Mouse (Mus musculus) liver, embryonic 11.5 days (tissue): ENCODE results near the gene Acss3. TPM values are rescaled to one million over a fixed set of nuclear protein-coding genes. Genes with fewer than 3 reads are reported as not detected.

ENCODE experiments used
- ATAC-seq: fragments of 200-750 bp; cut with Nextera tagmentation; replicated peaks from 2 replicates; pipeline ENCODE4 v1.8.0; 2017; ENCODE audit warnings: moderate number of reproducible peaks, mild to moderate bottlenecking, moderate TSS enrichment, moderate library complexity; ENCODE audit not compliant: low FRiP score
- DNase-seq: peaks from one replicate; pipeline ENCODE4 v3.0.0-alpha.2; 2017; ENCODE audit warnings: low spot score
- H3K27ac ChIP-seq: fragments of 300-500 bp; sonication (generic); 2 replicates; pipeline ENCODE4 v1.5.1; 2014; ENCODE audit warnings: mild to moderate bottlenecking, low read depth, low read length, control low read depth
- H3K27me3 ChIP-seq: fragments of 300-500 bp; sonication (generic); replicated peaks from 2 replicates; pipeline ENCODE4 v1.6.1; 2014; ENCODE audit warnings: low read length, mixed read lengths; ENCODE audit not compliant: control insufficient read depth, insufficient read depth
- H3K36me3 ChIP-seq: fragments of 300-500 bp; sonication (generic); 2 replicates; pipeline ENCODE4 v1.6.1; 2014; ENCODE audit warnings: mild to moderate bottlenecking, low read length, moderate library complexity, mixed read lengths; ENCODE audit not compliant: control insufficient read depth, insufficient read depth
- H3K4me1 ChIP-seq: fragments of 300-500 bp; sonication (generic); replicated peaks from 2 replicates; pipeline ENCODE4 v1.6.1; 2014; ENCODE audit warnings: low read length, mixed read lengths; ENCODE audit not compliant: control insufficient read depth, insufficient read depth
- H3K4me2 ChIP-seq: fragments of 300-500 bp; sonication (generic); 2 replicates; pipeline ENCODE4 v1.6.1; 2014; ENCODE audit warnings: mild to moderate bottlenecking, control low read depth, moderate library complexity
- H3K4me3 ChIP-seq: fragments of 300-500 bp; sonication (generic); 2 replicates; pipeline ENCODE4 v1.5.1; 2014; ENCODE audit warnings: low read depth, low read length, control low read depth
- H3K9ac ChIP-seq: fragments of 300-500 bp; sonication (generic); 2 replicates; pipeline ENCODE4 v1.6.1; 2014; ENCODE audit warnings: low read depth, low read length, control low read depth
- H3K9me3 ChIP-seq: fragments of 300-500 bp; sonication (generic); 2 replicates; pipeline ENCODE4 v1.6.1; 2016; ENCODE audit warnings: low read length, inconsistent platforms, mixed read lengths; ENCODE audit not compliant: control insufficient read depth
- WGBS: fragments of 180-500 bp; shearing (Covaris S2); extraction: QIAGEN DNeasy Blood & Tissue Kit; methylation state at CpG from one replicate; pipeline ENCODE4 v1.1.7; 2014; 5-methylcytosine and 5-hydroxymethylcytosine counted together
- polyA plus RNA-seq: library from polyadenylated mRNA; unstranded; fragments of >200 nt; fragmentation: Nextera tagmentation; extraction: Ambion mirVana; gene quantifications from 2 replicates; pipeline ENCODE4 v1.2.1, GENCODE M21; 2014

Acss3 gene
- polyA plus RNA-seq, 1 experiment from 2014 or later: 0.92 TPM

DNA sequence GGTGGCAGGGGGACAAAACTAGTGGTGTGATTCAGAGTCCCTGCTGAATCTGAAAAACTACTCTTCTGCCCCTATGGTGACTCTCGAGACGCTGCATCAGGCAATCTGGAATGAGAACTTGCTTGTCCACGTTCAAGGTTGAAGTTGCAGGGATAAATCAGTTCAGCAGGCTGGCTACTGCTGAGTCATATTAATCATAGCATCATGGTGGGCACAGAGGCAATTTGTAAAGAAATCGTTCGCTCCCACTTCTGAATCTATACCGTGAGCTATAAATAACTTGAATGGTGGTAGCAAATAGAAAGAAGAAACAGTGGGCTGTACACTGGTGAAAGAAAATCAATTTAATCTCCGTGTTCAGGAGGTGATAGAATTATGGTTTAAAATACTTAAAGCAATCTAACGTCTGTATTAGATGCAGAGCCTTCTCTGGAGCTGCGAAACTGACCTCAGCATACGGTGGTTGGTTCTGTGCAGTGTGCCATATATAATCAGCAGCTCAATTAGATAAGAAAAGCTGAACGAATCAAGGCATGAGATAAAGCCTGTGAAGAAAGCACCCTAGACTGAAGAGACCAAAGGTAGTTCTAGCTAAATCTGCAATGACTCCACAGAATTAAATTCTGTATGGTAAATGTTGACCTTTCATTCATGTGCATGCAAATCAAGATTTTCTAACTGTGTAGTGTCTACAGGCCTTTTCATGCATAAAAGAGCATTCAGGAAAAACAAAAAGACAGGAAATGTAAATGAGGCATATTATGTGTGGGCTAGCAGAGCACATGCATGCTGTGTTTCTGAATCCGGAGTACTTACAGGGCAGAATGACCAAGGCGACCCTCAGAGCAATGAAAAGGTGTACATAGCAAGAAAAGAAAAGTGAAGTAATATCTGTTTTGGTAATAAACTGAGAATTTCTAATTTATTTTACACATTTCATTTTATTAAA lies 148.0 kb downstream of the Acss3 start:
- no peaks in the 10 kb centered on the region for H3K9me3 ChIP-seq
- H3K4me2 ChIP-seq: no peak overlapping the region
- no peak for DNase-seq
- no peaks in the 10 kb centered on the region for H3K36me3 ChIP-seq
- no peak overlapping the region for H3K4me3 ChIP-seq
- H3K9ac ChIP-seq: no peak overlapping the region
- no peak for ATAC-seq
- H3K27ac ChIP-seq: no peak overlapping the region
- H3K4me1 ChIP-seq: no peaks in the 10 kb centered on the region
- H3K27me3 ChIP-seq: no peaks in the 10 kb centered on the region
- WGBS: 78% methylated on average over 13 of the region's 13 CpGs

DNA sequence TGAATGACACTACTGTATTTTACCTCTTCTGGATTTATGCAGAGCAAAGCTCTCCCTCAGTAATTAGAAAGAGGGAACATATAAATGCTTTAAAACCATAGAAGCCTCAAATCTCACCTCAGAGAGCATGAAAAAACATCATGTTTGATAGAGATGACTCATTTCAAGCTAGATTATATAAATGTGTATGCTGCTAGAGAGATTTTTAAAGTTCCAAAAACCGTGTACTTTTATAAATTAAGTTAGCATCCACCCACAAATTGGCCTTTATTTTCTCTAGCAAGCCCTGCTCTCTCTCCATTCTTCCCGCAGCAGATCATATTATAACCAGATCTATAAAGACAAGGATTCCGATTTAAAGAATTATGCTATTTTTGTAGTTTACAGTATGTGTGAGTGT lies 164.4 kb downstream of the Acss3 start:
- H3K9ac ChIP-seq: no peak overlapping the region
- H3K4me1 ChIP-seq: no peaks in the 10 kb centered on the region
- ATAC-seq: no peak
- no peak overlapping the region for H3K27ac ChIP-seq
- no peak for DNase-seq
- no peaks in the 10 kb centered on the region for H3K9me3 ChIP-seq
- no peak overlapping the region for H3K4me2 ChIP-seq
- WGBS: 77% methylated on average over 3 of the region's 3 CpGs
- no peaks in the 10 kb centered on the region for H3K36me3 ChIP-seq
- no peak overlapping the region for H3K4me3 ChIP-seq
- H3K27me3 ChIP-seq: no peaks in the 10 kb centered on the region

DNA sequence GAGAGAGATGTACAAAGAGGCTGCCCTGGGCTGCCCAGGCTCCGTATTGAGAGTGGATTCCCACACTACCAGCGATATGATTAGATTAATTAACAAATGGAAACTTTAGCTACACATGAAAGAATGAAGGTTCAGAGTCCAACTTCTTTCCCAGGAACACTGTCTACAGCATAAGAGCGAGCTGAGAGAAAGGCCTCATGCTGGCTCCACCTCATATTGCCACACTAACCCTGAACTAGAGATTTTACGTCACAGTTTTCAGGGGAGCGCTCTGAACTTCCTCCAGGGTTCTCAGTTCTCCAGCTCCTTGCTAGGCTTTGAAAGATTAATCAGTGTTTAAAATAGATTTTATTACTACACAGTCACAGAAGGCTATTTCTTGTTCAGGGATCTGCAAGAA lies 182.1 kb downstream of the Acss3 start:
- no peaks in the 10 kb centered on the region for H3K27me3 ChIP-seq
- 69% methylated on average over 5 of the region's 5 CpGs for WGBS
- ATAC-seq (no peak), DNase-seq (no peak)
- H3K4me1 ChIP-seq: no peaks in the 10 kb centered on the region
- no peak overlapping the region for H3K9ac ChIP-seq
- H3K36me3 ChIP-seq: no peaks in the 10 kb centered on the region
- no peaks in the 10 kb centered on the region for H3K9me3 ChIP-seq
- no peak overlapping the region for H3K27ac ChIP-seq
- no peak overlapping the region for H3K4me3 ChIP-seq
- H3K4me2 ChIP-seq: no peak overlapping the region

DNA sequence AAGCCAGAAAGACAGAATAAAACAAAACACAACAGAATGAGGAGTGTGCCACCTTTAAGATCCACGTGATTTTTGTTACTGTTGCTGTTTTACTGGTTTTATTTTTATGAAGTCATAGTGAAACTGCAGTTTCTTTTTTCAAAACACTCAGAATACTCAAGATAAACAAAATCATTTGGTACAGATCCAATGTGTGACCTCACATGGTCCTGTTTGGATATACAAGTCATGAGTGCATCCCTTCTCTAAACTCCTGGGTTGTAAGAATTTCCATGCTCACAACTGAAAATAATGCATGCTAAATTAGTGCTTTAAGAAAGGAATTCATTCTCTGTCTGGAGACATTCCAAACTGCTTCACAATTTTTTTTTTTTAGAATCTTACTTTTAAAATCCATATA lies 184.0 kb downstream of the Acss3 start:
- no peak for ATAC-seq
- Histone ChIP-seq H3K27me3 (no peaks in the 10 kb centered on the region), H3K4me1 (no peaks in the 10 kb centered on the region), H3K36me3 (no peaks in the 10 kb centered on the region), H3K9me3 (no peaks in the 10 kb centered on the region), H3K4me2 (no peak overlapping the region), H3K9ac (no peak overlapping the region), H3K4me3 (no peak overlapping the region), H3K27ac (no peak overlapping the region)
- DNase-seq: no peak
- WGBS: 54% methylated on average over 1 of the region's 1 CpGs

DNA sequence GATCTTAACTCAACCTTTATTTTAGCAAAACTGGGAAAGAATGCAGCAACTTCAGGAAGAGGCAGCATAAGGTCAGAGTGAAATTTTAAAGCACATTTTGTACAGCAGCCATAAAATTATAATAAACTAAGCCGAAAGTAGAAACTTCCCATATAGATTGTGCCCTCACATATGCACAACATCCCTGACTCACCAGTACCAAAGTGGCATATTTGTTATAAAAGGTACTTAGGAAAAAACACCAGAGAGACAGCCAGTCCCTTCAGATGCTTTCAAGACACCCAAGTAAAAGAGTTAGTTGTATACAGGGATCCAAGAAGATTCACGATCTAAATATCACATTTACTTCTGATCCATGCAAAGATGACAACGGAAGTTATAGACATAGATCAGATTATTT lies 184.6 kb downstream of the Acss3 start:
- ATAC-seq (no peak), DNase-seq (no peak)
- H3K36me3 ChIP-seq: no peaks in the 10 kb centered on the region
- H3K4me3 ChIP-seq: no peak overlapping the region
- no peak overlapping the region for H3K4me2 ChIP-seq
- H3K4me1 ChIP-seq: no peaks in the 10 kb centered on the region
- no peak overlapping the region for H3K9ac ChIP-seq
- H3K27me3 ChIP-seq: no peaks in the 10 kb centered on the region
- H3K27ac ChIP-seq: no peak overlapping the region
- no peaks in the 10 kb centered on the region for H3K9me3 ChIP-seq
- WGBS: 85% methylated on average over 3 of the region's 3 CpGs

DNA sequence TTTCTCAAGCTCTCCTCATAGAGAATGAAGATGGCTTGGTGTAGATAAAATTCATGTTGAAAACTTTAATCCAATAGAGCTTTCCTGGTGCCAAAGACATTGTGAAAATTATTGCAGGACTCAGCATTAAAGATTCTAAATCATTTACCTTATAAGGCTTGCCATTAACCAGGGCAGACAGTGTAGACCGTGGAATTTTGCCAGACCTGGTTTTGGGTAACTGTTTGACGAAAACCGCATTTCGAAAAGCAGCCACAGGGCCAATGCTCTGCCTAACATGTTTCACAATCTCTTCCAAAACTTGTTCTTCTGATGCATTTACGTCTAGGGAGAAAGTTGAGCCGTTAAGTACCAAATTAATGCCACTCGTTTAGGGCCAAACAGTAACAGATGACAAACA lies 186.5 kb downstream of the Acss3 start:
- Histone ChIP-seq H3K4me2 (no peak overlapping the region), H3K4me3 (no peak overlapping the region), H3K36me3 (no peaks in the 10 kb centered on the region), H3K4me1 (no peaks in the 10 kb centered on the region), H3K9ac (no peak overlapping the region), H3K9me3 (no peaks in the 10 kb centered on the region), H3K27me3 (no peaks in the 10 kb centered on the region), H3K27ac (no peak overlapping the region)
- ATAC-seq: no peak
- no peak for DNase-seq
- WGBS: 84% methylated on average over 7 of the region's 7 CpGs

DNA sequence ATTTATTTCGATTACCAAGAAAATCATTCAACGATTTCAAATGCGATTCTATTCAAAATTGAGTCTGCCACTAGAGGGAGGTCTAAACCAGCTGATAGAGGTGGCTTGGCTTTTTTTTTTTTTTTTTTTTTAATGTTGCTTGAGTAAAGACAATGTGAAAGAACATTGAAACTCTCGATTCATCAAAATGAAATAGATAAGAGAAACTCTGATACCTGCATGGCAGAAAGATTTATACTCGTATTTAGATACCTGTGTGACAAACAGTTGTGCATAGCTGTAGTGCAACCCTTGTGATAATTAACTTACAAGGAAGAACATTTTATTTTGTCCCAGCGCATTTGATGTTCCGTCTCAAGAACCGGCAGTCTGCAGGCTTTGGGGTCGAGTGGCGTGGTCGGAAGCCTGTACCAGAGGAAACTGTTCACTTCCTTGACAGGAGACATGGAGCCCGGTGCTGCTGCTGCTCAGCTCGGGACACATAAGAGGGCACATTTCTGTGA lies 190.8 kb downstream of the Acss3 start:
- no peak overlapping the region for H3K9ac ChIP-seq
- H3K9me3 ChIP-seq: no peaks in the 10 kb centered on the region
- H3K4me3 ChIP-seq: no peak overlapping the region
- H3K27me3 ChIP-seq: no peaks in the 10 kb centered on the region
- no peaks in the 10 kb centered on the region for H3K4me1 ChIP-seq
- peak overlapping the region; percentile 40 for H3K4me2 ChIP-seq
- 38% methylated on average over 13 of the region's 13 CpGs for WGBS
- ATAC-seq: no peak
- no peak for DNase-seq
- no peaks in the 10 kb centered on the region for H3K36me3 ChIP-seq
- no peak overlapping the region for H3K27ac ChIP-seq

DNA sequence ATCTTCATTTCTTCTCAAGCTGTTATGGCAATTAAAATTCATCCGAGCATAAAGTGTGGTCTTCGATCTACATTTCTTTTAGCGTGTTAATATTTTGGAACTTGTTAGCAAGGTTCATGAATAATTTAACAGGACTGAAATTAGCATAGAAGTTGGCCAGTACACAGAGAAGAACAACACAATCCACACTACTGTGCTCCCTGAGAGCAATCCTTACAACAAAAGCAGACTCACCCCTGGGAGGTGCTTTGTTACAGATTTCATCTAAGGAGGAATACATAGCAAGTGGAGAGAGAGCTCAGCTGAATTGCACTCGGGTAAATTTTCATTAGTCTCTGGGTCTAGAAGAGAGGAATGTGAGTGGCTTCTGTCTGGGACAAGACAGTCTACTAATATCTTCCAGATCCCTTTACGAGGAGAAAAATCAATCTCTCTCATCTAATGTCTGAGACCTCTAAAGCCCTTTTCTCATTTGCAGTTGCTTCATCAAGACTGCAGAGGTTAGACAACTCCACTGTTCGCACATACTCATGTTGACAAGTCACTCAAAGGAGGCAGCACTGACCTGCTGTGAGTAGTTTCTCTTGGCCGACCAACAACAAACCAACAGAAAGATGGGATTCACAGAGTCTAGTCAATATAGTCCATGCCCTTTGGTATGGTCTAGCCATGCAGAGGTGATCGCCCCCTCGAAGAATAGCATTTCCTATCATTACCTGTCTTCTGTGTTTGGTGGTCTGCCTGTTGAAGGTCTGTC lies 194.7 kb downstream of the Acss3 start:
- H3K9me3 ChIP-seq: no peaks in the 10 kb centered on the region; the same call in 1 of the 2 replicates
- H3K9ac ChIP-seq: no peak overlapping the region
- H3K27me3 ChIP-seq: no peaks in the 10 kb centered on the region
- no peak overlapping the region for H3K4me3 ChIP-seq
- DNase-seq: no peak
- H3K27ac ChIP-seq: no peak overlapping the region
- no peak overlapping the region for H3K4me2 ChIP-seq
- H3K36me3 ChIP-seq: no peaks in the 10 kb centered on the region
- no peaks in the 10 kb centered on the region for H3K4me1 ChIP-seq
- ATAC-seq: no peak
- 77% methylated on average over 9 of the region's 9 CpGs for WGBS
